ENCODE assay signal across 9 mouse cellular contexts in the genomic region with DNA sequence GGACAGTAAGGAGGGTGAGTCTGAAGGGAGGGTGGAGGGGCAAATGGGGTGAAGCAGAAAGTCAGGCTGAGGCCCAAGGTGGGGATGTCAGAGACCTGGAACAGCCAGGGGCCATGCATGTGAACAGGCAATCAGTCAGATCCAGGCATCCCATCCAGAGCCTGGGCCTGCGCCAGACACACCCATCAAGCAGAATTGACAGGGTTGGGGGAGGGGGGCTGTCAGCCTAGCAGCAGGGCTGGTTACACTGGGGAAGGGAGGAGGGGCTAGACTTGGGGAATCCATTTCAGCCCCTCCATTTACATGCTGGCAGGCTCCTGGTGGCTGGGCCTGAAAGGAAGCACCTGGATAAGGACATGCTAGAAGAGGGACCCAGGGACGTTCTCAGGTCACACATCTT. TPM values are rescaled to one million over a fixed set of nuclear protein-coding genes. Genes with fewer than 3 reads are reported as not detected.
DNase-seq lines count a peak whose midpoint lies in the region; ATAC-seq lines count a peak whose summit lies in the region.
"Had no signal": no experiment of that assay in that cellular context is flagged by ENCODE, and none has a peak within 500 bp of the region (broad histone marks: within the 10 kb centered on the region; RNA-seq: fewer than 3 reads in every experiment).

No protein-coding gene starts in this region.

- peaks cover 38% of the 10 kb centered on the region for H3K4me1 ChIP-seq in kidney, embryonic 14.5 days (ENCODE audit: control insufficient read depth, insufficient read depth, low read length)
- peaks cover 24% of the 10 kb centered on the region for H3K4me1 ChIP-seq in forebrain, embryonic 14.5 days (ENCODE audit: control insufficient read depth, insufficient read depth, low read length)
- peaks cover 25% of the 10 kb centered on the region for H3K4me1 ChIP-seq in midbrain, embryonic 12.5 days

- DNase-seq in kidney, adult 8-10 months = no peak
- DNase-seq in ZHBTc4 (ENCODE audit: low read depth, low spot score) = peak; percentile 69
- peak; percentile 68 for DNase-seq in forebrain, embryonic 14.5 days (ENCODE audit: low spot score)
- no peak for DNase-seq in adrenal gland, postnatal 36 days
- no peak for DNase-seq in urinary bladder, postnatal 4 days (ENCODE audit: low spot score in 2 of 2)
- DNase-seq in kidney, postnatal 14 days = no peak

- H3K4me3 ChIP-seq in kidney, embryonic 14.5 days (ENCODE audit: low read length) = no peak overlapping the region
- no peak overlapping the region for H3K4me3 ChIP-seq in forebrain, embryonic 14.5 days (ENCODE audit: low read depth, low read length)
- H3K4me3 ChIP-seq in midbrain, embryonic 12.5 days = no peak overlapping the region
- H3K4me3 ChIP-seq: hindbrain, embryonic 15.5 days had no signal

- peak overlapping the region; percentile 56; the same call in 1 of the 2 replicates for H3K27ac ChIP-seq in kidney, embryonic 14.5 days (ENCODE audit: low read depth, low read length)
- H3K27ac ChIP-seq in forebrain, embryonic 14.5 days (ENCODE audit: low read depth, low read length) = no peak overlapping the region
- no peak overlapping the region; the same call in 1 of the 2 replicates for H3K27ac ChIP-seq in midbrain, embryonic 12.5 days (replicated peaks)
- H3K27ac ChIP-seq: hindbrain, embryonic 15.5 days had no signal

- H3K9ac ChIP-seq in kidney, embryonic 14.5 days (ENCODE audit: low read depth, low read length) = 0 out of 2 replicates have a peak overlapping the region, but pooled peaks have one; percentile 40
- 0 out of 2 replicates have a peak overlapping the region, but pooled peaks have one; percentile 8 for H3K9ac ChIP-seq in forebrain, embryonic 14.5 days (ENCODE audit: low read length)
- H3K9ac ChIP-seq in midbrain, embryonic 12.5 days (replicated peaks) = peak overlapping the region; percentile 26; the same call in 1 of the 2 replicates
- H3K9ac ChIP-seq: hindbrain, embryonic 15.5 days had no signal

- no peaks in the 10 kb centered on the region for H3K36me3 ChIP-seq in kidney, embryonic 14.5 days (ENCODE audit: control insufficient read depth, insufficient read depth, low read length)
- no peaks in the 10 kb centered on the region for H3K36me3 ChIP-seq in forebrain, embryonic 14.5 days (ENCODE audit: control insufficient read depth, insufficient read depth, low read length)
- no peaks in the 10 kb centered on the region for H3K36me3 ChIP-seq in midbrain, embryonic 12.5 days
- H3K36me3 ChIP-seq: hindbrain, embryonic 15.5 days had no signal

- no peak overlapping the region for H3K4me2 ChIP-seq in kidney, embryonic 14.5 days (replicated peaks; ENCODE audit: low read depth, low read length)
- H3K4me2 ChIP-seq in forebrain, embryonic 14.5 days (ENCODE audit: low read length) = no peak overlapping the region
- no peak overlapping the region for H3K4me2 ChIP-seq in midbrain, embryonic 12.5 days (replicated peaks)
- H3K4me2 ChIP-seq: hindbrain, embryonic 15.5 days had no signal

- no peaks in the 10 kb centered on the region for H3K9me3 ChIP-seq in kidney, embryonic 14.5 days (ENCODE audit: control insufficient read depth, low read length)
- H3K9me3 ChIP-seq in forebrain, embryonic 14.5 days (replicated peaks; ENCODE audit: control insufficient read depth, low read length) = no peaks in the 10 kb centered on the region
- no peaks in the 10 kb centered on the region for H3K9me3 ChIP-seq in midbrain, embryonic 12.5 days
- H3K9me3 ChIP-seq: hindbrain, embryonic 15.5 days had no signal

- 20% methylated on average over 2 of the region's 2 CpGs for WGBS in kidney, embryonic 14.5 days
- WGBS in forebrain, embryonic 14.5 days = 23% methylated on average over 2 of the region's 2 CpGs
- WGBS in midbrain, embryonic 12.5 days = 26% methylated on average over 2 of the region's 2 CpGs

- ATAC-seq in kidney, embryonic 14.5 days (ENCODE audit: low FRiP score, low TSS enrichment) = peak; percentile 48; the same call in 1 of the 2 replicates
- peak; percentile 78 for ATAC-seq in forebrain, embryonic 14.5 days
- ATAC-seq in midbrain, embryonic 12.5 days (ENCODE audit: low FRiP score, low read depth) = peak; percentile 70

- 0 out of 2 replicates have a peak, but pooled peaks cover 3% of the 10 kb centered on the region for H3K27me3 ChIP-seq in kidney, embryonic 14.5 days (ENCODE audit: control insufficient read depth, insufficient read depth, low read length)
- H3K27me3 ChIP-seq in forebrain, embryonic 14.5 days (replicated peaks; ENCODE audit: control insufficient read depth, insufficient read depth, low read length) = no peaks in the 10 kb centered on the region
- peaks cover 5% of the 10 kb centered on the region; the same call in 1 of the 2 replicates for H3K27me3 ChIP-seq in midbrain, embryonic 12.5 days
- H3K27me3 ChIP-seq: hindbrain, embryonic 15.5 days had no signal

RNA-seq across cellular contexts. Expression of a gene that starts 7.3 kb away (rescaled TPM):
- 3.2 and 3.5 TPM in 2 replicates for polyA plus RNA-seq in kidney, embryonic 14.5 days (2014; fragmentation: Nextera tagmentation; extraction: Ambion mirVana)
- 0.42 and 0.53 TPM in 2 replicates for polyA plus RNA-seq in forebrain, embryonic 14.5 days (2014; fragmentation: Nextera tagmentation; extraction: Ambion mirVana)
- 1.0 and 1.1 TPM in 2 replicates for polyA plus RNA-seq in midbrain, embryonic 12.5 days (2016; fragmentation: Nextera tagmentation; extraction: Ambion mirVana)
- total RNA-seq in adrenal gland, postnatal 36 days (2021) = 1 to 10 TPM in 1 of 2 experiments, under 1 TPM in 1; 0.40 to 1.2 TPM

RNA-seq across cellular contexts. Expression of a gene that starts 26.5 kb away (rescaled TPM):
- polyA plus RNA-seq in kidney, embryonic 14.5 days (2014; fragmentation: Nextera tagmentation; extraction: Ambion mirVana) = 30.3 and 33.4 TPM in 2 replicates
- 21.7 and 28.7 TPM in 2 replicates for polyA plus RNA-seq in forebrain, embryonic 14.5 days (2014; fragmentation: Nextera tagmentation; extraction: Ambion mirVana)
- polyA plus RNA-seq in midbrain, embryonic 12.5 days (2016; fragmentation: Nextera tagmentation; extraction: Ambion mirVana) = 10.3 and 15.0 TPM in 2 replicates
- total RNA-seq in adrenal gland, postnatal 36 days (2021) = 1 to 10 TPM; 6.2 to 8.1 TPM

RNA-seq across cellular contexts. Expression of a gene that starts 45.3 kb away (rescaled TPM):
- polyA plus RNA-seq in kidney, embryonic 14.5 days (2014; fragmentation: Nextera tagmentation; extraction: Ambion mirVana) = 92.8 and 124 TPM in 2 replicates
- 5.8 and 5.9 TPM in 2 replicates for polyA plus RNA-seq in forebrain, embryonic 14.5 days (2014; fragmentation: Nextera tagmentation; extraction: Ambion mirVana)
- polyA plus RNA-seq in midbrain, embryonic 12.5 days (2016; fragmentation: Nextera tagmentation; extraction: Ambion mirVana) = 9.8 and 11.1 TPM in 2 replicates
- 10 to 100 TPM; 16.8 to 23.1 TPM for total RNA-seq in adrenal gland, postnatal 36 days (2021)

Comparison
In these comparisons a context has a peak if more than half of its experiments do, and no peak if none do; other contexts are left out.
1. DNase-seq: peak in ZHBTc4 (single experiment) and forebrain, embryonic 14.5 days (single experiment); none in kidney, adult 8-10 months (0 of 2), adrenal gland, postnatal 36 days (0 of 2), urinary bladder, postnatal 4 days (0 of 2) and kidney, postnatal 14 days (single experiment).
2. Peak in every context shown above with its lines, with median percentiles within 50 percentile points of each other: ATAC-seq and H3K9ac ChIP-seq.